Mouse (Mus musculus): Measurements from ENCODE around the gene Klk1b26. TPM values are rescaled to one million over a fixed set of nuclear protein-coding genes. Genes with fewer than 3 reads are reported as not detected.

Gene Klk1b26
- not detected for polyA plus RNA-seq (2017; shearing (Covaris generic))

GRCm38 (mm10) chr7:44011868-44012267 is at the start of gene Klk1b26:
Gene Klk1b26 (plus strand): TSS chr7:44012168.

DNA sequence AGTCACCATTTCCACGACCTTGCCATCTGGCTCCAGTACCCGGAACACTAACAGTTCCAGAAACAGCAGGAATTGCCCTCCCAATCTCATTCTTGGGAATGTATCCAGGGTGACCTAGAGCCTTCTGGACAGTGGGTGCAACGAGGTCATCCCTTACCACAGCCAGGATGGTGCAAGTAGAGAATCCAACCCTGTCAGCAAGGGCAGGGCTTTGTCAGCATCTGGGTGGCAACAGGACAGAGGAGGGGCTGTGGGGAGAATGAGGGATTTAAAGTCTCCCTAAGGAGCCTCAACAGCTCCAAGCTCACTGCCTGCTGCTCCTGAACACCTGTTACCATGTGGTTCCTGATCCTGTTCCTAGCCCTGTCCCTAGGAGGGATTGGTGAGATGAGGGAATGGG is 45.5 kb upstream of the Klk1b26 start, which contains the start of gene Klk1b1:
Gene Klk1b1 (plus strand): TSS at position 301 of the 400 bp plus-strand sequence.

DNA sequence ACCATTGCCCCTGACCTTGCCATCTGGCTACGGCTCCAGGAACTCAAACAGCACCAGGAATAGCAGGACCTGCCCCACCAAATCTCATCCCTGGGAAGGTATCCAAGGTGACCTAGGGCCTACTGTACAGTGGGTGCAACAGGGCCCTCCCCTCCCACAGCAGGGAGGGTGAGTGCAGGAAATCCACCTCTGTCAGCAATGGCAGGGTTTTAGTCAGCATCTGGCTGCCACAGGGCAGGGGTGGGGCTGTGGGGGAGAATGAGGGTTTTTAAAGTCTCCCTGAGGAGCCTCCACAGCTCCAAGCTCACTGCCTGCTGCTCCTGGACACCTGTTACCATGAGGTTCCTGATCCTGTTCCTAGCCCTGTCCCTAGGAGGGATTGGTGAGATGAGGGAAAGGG is 36.2 kb upstream of the Klk1b26 start, which contains the start of gene Klk1b9:
Gene Klk1b9 (plus strand): TSS at position 301 of the 400 bp plus-strand sequence.

DNA sequence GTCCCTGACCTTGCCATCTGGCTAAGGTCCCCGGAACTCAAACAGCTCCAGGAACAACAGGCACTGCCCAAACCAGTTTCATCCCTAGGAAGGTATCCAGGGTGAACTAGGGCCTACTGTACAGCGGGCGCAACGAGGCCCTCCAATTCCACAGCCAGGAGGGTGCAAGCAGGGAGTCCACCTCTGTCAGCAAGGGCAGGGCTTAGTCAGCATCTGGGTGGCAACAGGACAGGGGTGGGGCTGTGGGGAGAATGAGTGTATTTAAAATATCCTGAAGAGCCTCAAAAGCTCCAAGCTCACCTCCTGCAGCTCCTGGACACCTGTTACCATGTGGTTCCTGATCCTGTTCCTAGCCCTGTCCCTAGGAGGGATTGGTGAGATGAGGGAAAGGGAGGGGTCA is 16.4 kb upstream of the Klk1b26 start, which contains the start of gene Klk1b11:
Gene Klk1b11 (plus strand): TSS at position 301 of the 400 bp plus-strand sequence.

GRCm38 (mm10) chr7:44051990-44052389 is 40.0 kb downstream of the Klk1b26 start, which contains the start of gene Klk1b27:
Gene Klk1b27 (plus strand): TSS chr7:44052290.

Other genes starting within 250 kb of the Klk1b26 start
- not detected for gene Klk12, start 243.3 kb upstream of the Klk1b26 start, polyA plus RNA-seq (2017; shearing (Covaris generic))
- 0.38 TPM for gene Klk11, start 237.6 kb upstream of the Klk1b26 start, polyA plus RNA-seq (2017; shearing (Covaris generic))
- gene Klk10, start 231.1 kb upstream of the Klk1b26 start, polyA plus RNA-seq (2017; shearing (Covaris generic)) = not detected
- gene Klk9, start 220.3 kb upstream of the Klk1b26 start, polyA plus RNA-seq (2017; shearing (Covaris generic)) = 0.43 TPM
- 144 TPM for gene Klk8, start 214.6 kb upstream of the Klk1b26 start, polyA plus RNA-seq (2017; shearing (Covaris generic))
- 0.24 TPM for gene Klk7, start 200.9 kb upstream of the Klk1b26 start, polyA plus RNA-seq (2017; shearing (Covaris generic))
- gene Klk6, start 187.7 kb upstream of the Klk1b26 start, polyA plus RNA-seq (2017; shearing (Covaris generic)) = not detected
- gene Klk5, start 170.2 kb upstream of the Klk1b26 start, polyA plus RNA-seq (2017; shearing (Covaris generic)) = not detected
- not detected for gene Klk4, start 131.0 kb upstream of the Klk1b26 start, polyA plus RNA-seq (2017; shearing (Covaris generic))
- gene Klk15, start 78.4 kb upstream of the Klk1b26 start, polyA plus RNA-seq (2017; shearing (Covaris generic)) = not detected
- not detected for gene Klk1b8, start 61.5 kb upstream of the Klk1b26 start, polyA plus RNA-seq (2017; shearing (Covaris generic))
- gene Klk1b1, start 45.4 kb upstream of the Klk1b26 start, polyA plus RNA-seq (2017; shearing (Covaris generic)) = not detected
- 0.88 TPM for gene Klk1b9, start 36.1 kb upstream of the Klk1b26 start, polyA plus RNA-seq (2017; shearing (Covaris generic))
- not detected for gene Klk1b11, start 16.3 kb upstream of the Klk1b26 start, polyA plus RNA-seq (2017; shearing (Covaris generic))
- gene Klk1b27, start 40.1 kb downstream of the Klk1b26 start, polyA plus RNA-seq (2017; shearing (Covaris generic)) = 2.5 TPM
- not detected for gene Klk1b21, start 90.2 kb downstream of the Klk1b26 start, polyA plus RNA-seq (2017; shearing (Covaris generic))
- not detected for gene Klk1b22, start 100.5 kb downstream of the Klk1b26 start, polyA plus RNA-seq (2017; shearing (Covaris generic))
- not detected for gene Klk1b16, start 124.6 kb downstream of the Klk1b26 start, polyA plus RNA-seq (2017; shearing (Covaris generic))
- gene Klk1b24, start 176.1 kb downstream of the Klk1b26 start, polyA plus RNA-seq (2017; shearing (Covaris generic)) = not detected
- not detected for gene Klk1b3, start 186.0 kb downstream of the Klk1b26 start, polyA plus RNA-seq (2017; shearing (Covaris generic))
- gene Klk1b4, start 195.3 kb downstream of the Klk1b26 start, polyA plus RNA-seq (2017; shearing (Covaris generic)) = not detected
- not detected for gene Klk1b5, start 203.8 kb downstream of the Klk1b26 start, polyA plus RNA-seq (2017; shearing (Covaris generic))
- gene Klk1, start 213.2 kb downstream of the Klk1b26 start, polyA plus RNA-seq (2017; shearing (Covaris generic)) = 1.0 TPM
- not detected for gene Gm36864, start 224.0 kb downstream of the Klk1b26 start, polyA plus RNA-seq (2017; shearing (Covaris generic))
- gene 1700028J19Rik, start 234.5 kb downstream of the Klk1b26 start, polyA plus RNA-seq (2017; shearing (Covaris generic)) = 2.1 TPM
- gene 2410002F23Rik, start 234.6 kb downstream of the Klk1b26 start, polyA plus RNA-seq (2017; shearing (Covaris generic)) = 149 TPM
- not detected for gene Acp4, start 245.2 kb downstream of the Klk1b26 start, polyA plus RNA-seq (2017; shearing (Covaris generic))
- gene Gm15517, start 249.3 kb downstream of the Klk1b26 start, polyA plus RNA-seq (2017; shearing (Covaris generic)) = not detected